Mouse (Mus musculus) midbrain, postnatal 0 days (tissue): ENCODE measurements at regions not wholly inside any gene's neighbourhood (a gene's known extent, or its start where the extent isn't known, plus 50 kb on each side); places are given as distances from the start of the nearest gene placed in this dataset.

Experiments used
- ATAC-seq: fragments of 200-750 bp; cut with Nextera tagmentation; 2 replicates; pipeline ENCODE4 v1.8.0; 2017; ENCODE audit warnings: moderate number of reproducible peaks, mild to moderate bottlenecking, moderate TSS enrichment, moderate library complexity; ENCODE audit not compliant: low FRiP score
- DNase-seq: peaks from one replicate; pipeline ENCODE4 v3.0.0-alpha.2; 2015; ENCODE audit warnings: low spot score
- H3K27ac ChIP-seq: fragments of 300-500 bp; sonication (generic); 2 replicates; pipeline ENCODE4 v1.5.1; 2014; ENCODE audit warnings: low read depth, mild to moderate bottlenecking, low read length, mixed read lengths
- H3K27me3 ChIP-seq: fragments of 300-500 bp; sonication (generic); 2 replicates; pipeline ENCODE4 v1.6.1; 2014; ENCODE audit warnings: low read length, control low read depth, mixed read lengths; ENCODE audit not compliant: insufficient read depth
- H3K36me3 ChIP-seq: fragments of 300-500 bp; sonication (generic); 2 replicates; pipeline ENCODE4 v1.6.1; 2014; ENCODE audit warnings: low read length, control low read depth, mixed read lengths; ENCODE audit not compliant: insufficient read depth
- H3K4me1 ChIP-seq: fragments of 300-500 bp; sonication (generic); 2 replicates; pipeline ENCODE4 v1.6.1; 2014; ENCODE audit warnings: mild to moderate bottlenecking, control low read depth, antibody characterized with exemption, low read length, mixed read lengths; ENCODE audit not compliant: insufficient read depth
- H3K4me2 ChIP-seq: fragments of 300-500 bp; sonication (generic); 2 replicates; pipeline ENCODE4 v1.6.1; 2014; ENCODE audit warnings: low read depth, mild to moderate bottlenecking, low read length, mixed read lengths; ENCODE audit not compliant: poor library complexity, severe bottlenecking
- H3K4me3 ChIP-seq: fragments of 300-500 bp; sonication (generic); 2 replicates; pipeline ENCODE4 v1.5.1; 2014; ENCODE audit warnings: low read depth, mild to moderate bottlenecking, low read length, moderate library complexity
- H3K9ac ChIP-seq: fragments of 300-500 bp; sonication (generic); replicated peaks from 2 replicates; pipeline ENCODE4 v1.6.1; 2014; ENCODE audit warnings: mild to moderate bottlenecking, low read length, moderate library complexity, mixed read lengths; ENCODE audit not compliant: poor library complexity, severe bottlenecking
- H3K9me3 ChIP-seq: fragments of 300-500 bp; sonication (generic); 2 replicates; pipeline ENCODE4 v1.6.1; 2016; ENCODE audit warnings: low read length, control low read depth
- CTCF ChIP-seq: IDR thresholded peaks from 2 replicates; pipeline ENCODE4 v1.5.1; 2016; ENCODE audit warnings: antibody characterized with exemption, mild to moderate bottlenecking
- WGBS: fragments of 180-500 bp; shearing (Covaris S2); extraction: QIAGEN DNeasy Blood & Tissue Kit; methylation state at CpG from one replicate; pipeline ENCODE4 v1.1.7; 2014; 5-methylcytosine and 5-hydroxymethylcytosine counted together

DNA sequence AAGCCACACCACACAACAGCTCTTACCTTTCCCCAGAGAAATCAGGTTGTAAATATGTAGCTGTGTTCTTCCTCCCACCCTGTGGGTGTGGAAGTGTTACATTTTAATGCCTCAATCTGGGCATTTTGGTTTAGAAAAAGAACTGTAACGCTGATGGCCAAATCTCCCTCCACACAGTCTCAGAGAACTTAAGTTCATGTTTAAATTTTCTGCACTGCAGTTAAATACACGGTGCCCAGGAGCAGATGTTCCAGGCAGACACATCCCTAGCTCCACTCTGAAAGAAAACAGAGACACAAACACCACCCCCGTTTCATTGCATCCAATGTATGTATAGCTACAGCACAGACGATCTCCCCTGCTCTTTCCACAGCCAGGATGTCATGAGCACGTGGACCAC, 206.1 kb downstream of the Tle3 start:
- Histone ChIP-seq H3K9ac (no peak overlapping the region), H3K9me3 (no peaks in the 10 kb centered on the region), H3K27ac (no peak overlapping the region), H3K4me1 (peaks cover 10% of the 10 kb centered on the region), H3K4me2 (no peak overlapping the region), H3K4me3 (no peak overlapping the region), H3K27me3 (no peaks in the 10 kb centered on the region), H3K36me3 (no peaks in the 10 kb centered on the region)
- 76% methylated on average over 5 of the region's 5 CpGs for WGBS
- DNase-seq (no peak), ATAC-seq (no peak)
- TF ChIP-seq CTCF: no peak

DNA sequence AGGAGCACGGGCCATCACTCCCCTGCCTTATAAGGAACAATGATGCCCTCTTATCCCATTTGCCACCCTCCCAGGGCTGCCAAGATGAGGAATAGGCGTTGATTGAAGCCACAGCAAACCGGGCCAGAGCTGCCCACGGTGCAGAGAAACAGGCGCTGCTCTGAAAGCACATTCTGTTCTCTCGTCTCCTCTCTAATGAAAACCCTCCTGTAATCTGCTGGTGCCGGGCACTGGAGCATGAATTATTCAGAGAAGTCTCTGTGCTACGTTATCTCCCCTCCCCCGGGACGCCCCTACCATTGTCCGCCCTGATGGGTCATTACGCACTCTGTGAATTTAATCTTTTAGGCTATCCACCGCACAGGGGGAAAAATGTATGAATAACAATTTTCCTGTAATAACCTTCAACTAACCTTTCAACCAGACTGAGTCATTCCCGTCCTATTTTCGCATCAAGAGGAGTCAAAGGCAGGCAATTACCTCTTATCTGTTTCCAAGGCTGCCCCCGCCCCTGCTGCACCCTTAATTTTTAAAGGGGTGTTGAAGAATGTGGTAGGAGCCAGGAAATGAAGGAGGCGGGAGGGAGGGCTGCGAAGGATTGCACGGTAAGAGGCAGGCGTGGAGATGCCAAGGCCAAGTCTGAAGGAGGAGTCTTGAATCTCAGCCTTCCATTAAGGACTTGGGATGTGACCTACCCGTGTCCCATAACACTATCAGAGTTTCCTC, 201.6 kb downstream of the Tle3 start:
- no peak for TF ChIP-seq CTCF
- Histone ChIP-seq H3K9ac (0 out of 2 replicates have a peak overlapping the region, but pooled peaks have one; percentile 8), H3K36me3 (no peaks in the 10 kb centered on the region), H3K27me3 (no peaks in the 10 kb centered on the region), H3K4me1 (peaks cover 15% of the 10 kb centered on the region), H3K4me3 (no peak overlapping the region), H3K4me2 (0 out of 2 replicates have a peak overlapping the region, but pooled peaks have one; percentile 4), H3K9me3 (no peaks in the 10 kb centered on the region), H3K27ac (peak overlapping the region; percentile 67)
- peak; percentile 62; the same call in 1 of the 2 replicates for ATAC-seq
- peak; percentile 79 for DNase-seq
- WGBS: 10% methylated on average over 21 of the region's 21 CpGs

DNA sequence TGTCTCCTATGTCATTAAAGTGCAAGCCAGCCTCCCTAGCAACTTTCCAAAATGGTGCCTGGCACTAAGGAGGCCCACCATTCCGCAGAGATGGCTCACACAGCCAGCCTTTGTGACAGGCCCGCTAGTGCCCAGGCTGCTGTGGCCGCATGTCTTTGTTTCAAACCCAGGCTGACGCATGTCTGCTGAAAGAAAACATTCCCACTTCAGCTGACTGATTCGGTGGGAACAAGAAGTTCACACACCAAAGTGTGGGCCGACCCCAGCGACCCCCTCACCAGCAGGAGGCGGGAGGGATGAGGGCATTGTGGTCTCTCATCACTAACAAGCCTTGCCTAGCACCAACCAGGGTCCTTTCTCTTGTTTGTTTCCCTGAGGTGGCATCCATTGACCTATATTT, 190.9 kb downstream of the Tle3 start:
- Histone ChIP-seq H3K4me3 (no peak overlapping the region), H3K36me3 (no peaks in the 10 kb centered on the region), H3K27ac (no peak overlapping the region), H3K4me1 (peaks cover 4% of the 10 kb centered on the region; the same call in 1 of the 2 replicates), H3K9ac (no peak overlapping the region), H3K4me2 (no peak overlapping the region), H3K9me3 (no peaks in the 10 kb centered on the region), H3K27me3 (no peaks in the 10 kb centered on the region)
- ATAC-seq (no peak), DNase-seq (peak; percentile 18)
- WGBS: 35% methylated on average over 8 of the region's 8 CpGs
- peak; percentile 29; the same call in 1 of the 2 replicates for TF ChIP-seq CTCF

DNA sequence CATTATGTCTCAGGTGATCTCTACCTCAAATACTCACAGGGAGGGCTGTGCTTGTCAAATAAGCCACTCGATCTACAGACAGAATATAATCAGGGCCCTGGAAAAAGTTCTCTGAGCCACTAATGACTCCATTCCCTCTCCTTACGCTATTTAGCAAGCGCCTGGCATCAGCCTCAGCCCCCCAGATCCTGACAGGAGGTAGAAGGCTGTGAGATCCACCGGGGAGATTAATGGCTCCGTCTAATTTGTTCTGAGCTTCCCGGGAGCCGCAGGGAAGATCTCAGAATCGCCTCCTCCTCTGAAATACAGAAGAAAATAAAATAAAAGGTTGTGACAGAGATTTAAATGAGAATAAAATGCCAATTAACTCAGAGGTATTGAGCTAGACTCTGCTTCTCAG, 189.4 kb downstream of the Tle3 start:
- ATAC-seq (no peak), DNase-seq (peak; percentile 21)
- Histone ChIP-seq H3K27me3 (no peaks in the 10 kb centered on the region), H3K36me3 (no peaks in the 10 kb centered on the region), H3K4me3 (no peak overlapping the region), H3K9me3 (no peaks in the 10 kb centered on the region), H3K4me2 (no peak overlapping the region), H3K4me1 (peaks cover 4% of the 10 kb centered on the region; the same call in 1 of the 2 replicates), H3K27ac (no peak overlapping the region), H3K9ac (no peak overlapping the region)
- 22% methylated on average over 8 of the region's 8 CpGs for WGBS
- TF ChIP-seq CTCF: no peak

DNA sequence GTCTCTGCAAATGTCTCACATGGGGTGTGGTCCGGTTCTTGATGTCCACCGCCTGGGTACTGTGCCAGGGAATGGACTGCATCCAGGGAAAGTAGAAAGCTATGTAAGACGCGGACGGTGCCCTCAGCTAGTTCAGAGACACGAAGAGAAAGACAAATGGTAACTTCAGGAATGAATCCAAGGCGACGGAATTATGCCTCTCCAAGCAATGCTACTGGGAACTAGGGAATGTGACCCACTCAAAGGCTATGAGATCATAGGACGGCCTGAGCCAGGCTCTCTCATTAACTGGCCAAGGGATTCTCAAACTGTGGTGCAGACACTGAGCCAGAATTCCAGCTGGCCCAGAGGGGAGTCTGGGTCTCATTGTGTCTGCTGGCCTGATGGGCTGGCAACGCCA, 186.5 kb downstream of the Tle3 start:
- peak; percentile 56; the same call in 1 of the 2 replicates for ATAC-seq
- TF ChIP-seq CTCF: no peak
- H3K36me3 ChIP-seq: no peaks in the 10 kb centered on the region
- peaks cover 4% of the 10 kb centered on the region; the same call in 1 of the 2 replicates for H3K4me1 ChIP-seq
- no peaks in the 10 kb centered on the region for H3K27me3 ChIP-seq
- H3K9me3 ChIP-seq: no peaks in the 10 kb centered on the region
- H3K27ac ChIP-seq: no peak overlapping the region
- H3K9ac ChIP-seq: no peak overlapping the region
- no peak overlapping the region for H3K4me2 ChIP-seq
- peak; percentile 87 for DNase-seq
- WGBS: 70% methylated on average over 10 of the region's 10 CpGs
- H3K4me3 ChIP-seq: no peak overlapping the region

DNA sequence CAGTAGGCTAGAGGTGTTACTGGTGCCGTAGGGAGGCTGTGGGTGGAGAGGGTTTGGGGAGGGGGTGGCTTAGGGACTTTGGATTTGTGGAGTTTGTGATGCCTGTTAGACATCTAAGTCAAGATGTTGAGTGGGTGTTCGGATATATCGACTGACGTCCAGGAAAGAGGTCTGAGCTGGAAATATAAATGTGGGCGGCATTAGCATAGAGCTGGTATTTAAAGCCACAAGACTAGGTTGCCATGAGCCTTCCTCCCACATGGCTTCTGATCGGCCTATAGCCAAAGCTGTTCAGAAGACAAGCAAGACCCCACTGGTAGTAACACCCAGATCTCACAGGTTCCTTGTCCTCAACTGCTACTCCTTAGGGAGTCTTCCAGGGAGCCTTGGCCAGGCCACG, 184.9 kb downstream of the Tle3 start:
- no peaks in the 10 kb centered on the region; the same call in 1 of the 2 replicates for H3K4me1 ChIP-seq
- no peak overlapping the region for H3K27ac ChIP-seq
- H3K36me3 ChIP-seq: no peaks in the 10 kb centered on the region
- no peak for ATAC-seq
- no peak overlapping the region for H3K9ac ChIP-seq
- no peak for TF ChIP-seq CTCF
- DNase-seq: no peak
- no peaks in the 10 kb centered on the region for H3K27me3 ChIP-seq
- no peak overlapping the region for H3K4me2 ChIP-seq
- H3K9me3 ChIP-seq: no peaks in the 10 kb centered on the region
- no peak overlapping the region for H3K4me3 ChIP-seq
- 92% methylated on average over 7 of the region's 7 CpGs for WGBS
